Mouse (Mus musculus): ENCODE results near the gene AW209491.

DNA sequence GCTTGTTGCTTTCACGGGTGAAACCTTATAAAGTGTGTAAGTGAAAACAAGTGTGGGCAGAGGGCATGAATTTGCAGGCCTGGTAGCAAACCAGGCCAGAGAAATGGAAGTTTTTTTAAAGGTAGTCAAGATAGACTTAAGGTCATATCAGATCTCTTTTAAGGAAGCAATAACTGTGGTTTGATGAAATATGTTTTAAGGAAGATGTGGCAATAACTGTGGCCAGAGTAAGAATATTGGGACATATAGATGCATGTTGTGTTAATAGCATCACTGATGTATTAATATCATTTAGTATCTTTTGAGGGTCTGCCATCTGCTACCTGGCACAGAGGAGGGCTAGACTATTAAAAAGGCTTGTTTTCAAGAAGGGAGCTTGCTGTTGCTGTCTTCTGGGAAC, 10.0 kb downstream of the AW209491 start:
- no peak for TF ChIP-seq CTCF (IDR thresholded peaks at IDR 0.05; ENCODE audit: low read depth, low read length)
- no peak for TF ChIP-seq POLR2A (IDR thresholded peaks at IDR 0.05; ENCODE audit: borderline replicate concordance, low read depth, low read length)

All from bone marrow macrophage, adult 2 months (primary cell).